Mouse (Mus musculus) midbrain, embryonic 12.5 days (tissue): ENCODE measurements around the gene Cdyl2. TPM values are rescaled to one million over a fixed set of nuclear protein-coding genes. Genes with fewer than 3 reads are reported as not detected.

Experiments used
- ATAC-seq: fragments of 200-750 bp; cut with Nextera tagmentation; 2 replicates; pipeline ENCODE4 v1.8.0; 2017; ENCODE audit warnings: low read depth, moderate TSS enrichment, moderate library complexity; ENCODE audit not compliant: low FRiP score
- H3K27ac ChIP-seq: fragments of 300-500 bp; sonication (generic); replicated peaks from 2 replicates; pipeline ENCODE4 v1.5.1; 2016; ENCODE audit warnings: mild to moderate bottlenecking
- H3K27me3 ChIP-seq: fragments of 300-500 bp; sonication (generic); 2 replicates; pipeline ENCODE4 v1.6.1; 2016; ENCODE audit warnings: mild to moderate bottlenecking
- H3K36me3 ChIP-seq: fragments of 300-500 bp; sonication (generic); 2 replicates; pipeline ENCODE4 v1.6.1; 2016
- H3K4me1 ChIP-seq: fragments of 300-500 bp; sonication (generic); 2 replicates; pipeline ENCODE4 v1.6.1; 2016
- H3K4me2 ChIP-seq: fragments of 300-500 bp; sonication (generic); replicated peaks from 2 replicates; pipeline ENCODE4 v1.6.1; 2016; ENCODE audit warnings: mild to moderate bottlenecking, moderate library complexity
- H3K4me3 ChIP-seq: fragments of 300-500 bp; sonication (generic); 2 replicates; pipeline ENCODE4 v1.5.1; 2016; ENCODE audit warnings: mild to moderate bottlenecking
- H3K9ac ChIP-seq: fragments of 300-500 bp; sonication (generic); replicated peaks from 2 replicates; pipeline ENCODE4 v1.6.1; 2016; ENCODE audit warnings: mild to moderate bottlenecking, moderate library complexity
- H3K9me3 ChIP-seq: fragments of 300-500 bp; sonication (generic); 2 replicates; pipeline ENCODE4 v1.6.1; 2016; ENCODE audit warnings: mild to moderate bottlenecking
- WGBS: fragments of 180-500 bp; shearing (Covaris S2); methylation state at CpG from one replicate; pipeline ENCODE4 v1.1.7; 2016; 5-methylcytosine and 5-hydroxymethylcytosine counted together
- polyA plus RNA-seq: library from polyadenylated mRNA; unstranded; fragments of >200 nt; fragmentation: Nextera tagmentation; extraction: Ambion mirVana; gene quantifications from 2 replicates; pipeline ENCODE4 v1.2.1, GENCODE M21; 2016

Cdyl2 gene
- 5.4 and 6.9 TPM in 2 replicates for polyA plus RNA-seq

- ATAC-seq: peak; percentile 86
- H3K9ac ChIP-seq: peak within 1 kb of the TSS; percentile 76
- H3K9me3 ChIP-seq: 0 out of 2 replicates have a peak, but pooled peaks cover 10% of the 10 kb centered on the region
- H3K4me1 ChIP-seq: peaks cover 7% of the 10 kb centered on the region
- no peaks in the 10 kb centered on the region for H3K36me3 ChIP-seq
- peak within 1 kb of the TSS; percentile 78 for H3K4me2 ChIP-seq
- under 1% methylated on average over 93 of the region's 129 CpGs for WGBS
- peaks cover 26% of the 10 kb centered on the region for H3K27me3 ChIP-seq
- peak within 1 kb of the TSS; percentile 82 for H3K4me3 ChIP-seq
- peak within 1 kb of the TSS; percentile 83 for H3K27ac ChIP-seq
Observed at GRCm38 (mm10) chr8:116732684-116733647, at the start of gene Cdyl2. Gene Cdyl2 (minus strand): TSS chr8:116732991.

GRCm38 (mm10) chr8:116780594-116780993 is 47.8 kb upstream of the Cdyl2 start:
- Histone ChIP-seq H3K27me3 (no peaks in the 10 kb centered on the region), H3K4me1 (no peaks in the 10 kb centered on the region), H3K27ac (no peak overlapping the region), H3K4me3 (no peak overlapping the region), H3K9me3 (no peaks in the 10 kb centered on the region), H3K36me3 (no peaks in the 10 kb centered on the region), H3K9ac (no peak overlapping the region), H3K4me2 (no peak overlapping the region)
- 78% methylated on average over 8 of the region's 8 CpGs for WGBS
- ATAC-seq: no peak

DNA sequence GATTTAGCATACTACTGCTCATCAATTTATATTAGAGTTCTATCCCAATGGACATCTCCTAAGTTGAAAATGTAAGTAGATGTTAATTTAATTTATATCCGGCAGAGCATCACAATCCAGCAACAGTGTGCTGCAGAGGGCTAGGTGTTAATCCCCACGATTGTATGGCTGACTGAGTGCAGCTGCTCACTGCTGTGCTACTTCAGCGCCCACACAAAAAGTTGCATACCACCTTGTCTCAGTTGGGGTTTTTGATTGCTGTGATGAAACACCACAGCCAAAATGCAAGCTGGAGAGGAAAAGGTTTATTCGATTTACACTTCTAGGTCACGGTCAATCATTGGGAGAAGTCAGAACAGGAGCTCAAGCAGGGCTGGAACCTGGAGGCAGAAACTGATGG is 41.4 kb upstream of the Cdyl2 start:
- no peaks in the 10 kb centered on the region for H3K4me1 ChIP-seq
- no peak overlapping the region for H3K4me2 ChIP-seq
- ATAC-seq: no peak
- no peaks in the 10 kb centered on the region for H3K36me3 ChIP-seq
- WGBS: 85% methylated on average over 5 of the region's 5 CpGs
- H3K9me3 ChIP-seq: no peaks in the 10 kb centered on the region
- H3K27me3 ChIP-seq: no peaks in the 10 kb centered on the region
- H3K27ac ChIP-seq: no peak overlapping the region
- H3K9ac ChIP-seq: no peak overlapping the region
- no peak overlapping the region for H3K4me3 ChIP-seq

DNA sequence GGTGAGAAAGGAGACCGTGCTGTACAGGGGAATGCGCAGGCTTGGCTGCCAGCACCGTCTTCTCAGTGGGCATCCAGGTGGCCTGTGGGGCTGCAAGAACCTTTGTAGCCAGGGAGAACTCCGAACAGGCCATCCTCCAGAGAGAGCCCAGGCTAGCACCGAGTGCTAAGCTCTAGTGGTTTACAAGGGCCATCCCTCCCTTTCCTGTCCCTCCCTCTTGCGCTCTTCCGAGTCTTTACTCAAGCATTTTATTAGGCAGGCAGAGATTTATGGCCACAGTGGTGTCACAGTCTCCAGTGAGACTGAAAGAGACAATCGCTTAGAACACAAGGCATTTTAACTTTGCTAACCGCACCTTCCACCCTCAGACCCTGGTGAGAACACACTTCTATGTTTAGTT is 39.9 kb upstream of the Cdyl2 start:
- no peak overlapping the region for H3K4me2 ChIP-seq
- 90% methylated on average over 9 of the region's 9 CpGs for WGBS
- H3K27ac ChIP-seq: no peak overlapping the region
- no peaks in the 10 kb centered on the region for H3K27me3 ChIP-seq
- no peaks in the 10 kb centered on the region for H3K9me3 ChIP-seq
- H3K4me3 ChIP-seq: no peak overlapping the region
- H3K9ac ChIP-seq: no peak overlapping the region
- H3K4me1 ChIP-seq: no peaks in the 10 kb centered on the region
- H3K36me3 ChIP-seq: no peaks in the 10 kb centered on the region
- no peak for ATAC-seq

GRCm38 (mm10) chr8:116771797-116772343 is 39.1 kb upstream of the Cdyl2 start:
- 83% methylated on average over 7 of the region's 7 CpGs for WGBS
- Histone ChIP-seq H3K4me2 (no peak overlapping the region), H3K27me3 (no peaks in the 10 kb centered on the region)

GRCm38 (mm10) chr8:116770756-116771155 is 38.0 kb upstream of the Cdyl2 start:
- H3K4me2 ChIP-seq: no peak overlapping the region
- no peak overlapping the region for H3K27ac ChIP-seq
- H3K27me3 ChIP-seq: no peaks in the 10 kb centered on the region
- H3K4me1 ChIP-seq: no peaks in the 10 kb centered on the region
- H3K4me3 ChIP-seq: no peak overlapping the region
- no peak for ATAC-seq
- H3K9ac ChIP-seq: no peak overlapping the region
- H3K9me3 ChIP-seq: no peaks in the 10 kb centered on the region
- no peaks in the 10 kb centered on the region for H3K36me3 ChIP-seq
- WGBS: 84% methylated on average over 12 of the region's 12 CpGs

More at GRCm38 (mm10) chr8:116771797-116772343, 39.1 kb upstream of the Cdyl2 start:
- H3K9ac ChIP-seq: no peak overlapping the region
- H3K27ac ChIP-seq: no peak overlapping the region
- H3K4me3 ChIP-seq: no peak overlapping the region
- no peaks in the 10 kb centered on the region for H3K36me3 ChIP-seq
- H3K4me1 ChIP-seq: no peaks in the 10 kb centered on the region
- ATAC-seq: no peak
- no peaks in the 10 kb centered on the region for H3K9me3 ChIP-seq

GRCm38 (mm10) chr8:116756174-116756573 is 23.4 kb upstream of the Cdyl2 start:
- Histone ChIP-seq H3K4me1 (no peaks in the 10 kb centered on the region), H3K27ac (no peak overlapping the region), H3K4me3 (no peak overlapping the region), H3K36me3 (no peaks in the 10 kb centered on the region), H3K4me2 (no peak overlapping the region), H3K9ac (no peak overlapping the region), H3K27me3 (no peaks in the 10 kb centered on the region), H3K9me3 (no peaks in the 10 kb centered on the region)
- WGBS: 79% methylated on average over 3 of the region's 3 CpGs
- no peak for ATAC-seq

- H3K4me3 ChIP-seq: no peak overlapping the region
- no peak overlapping the region for H3K4me2 ChIP-seq
- H3K27me3 ChIP-seq: no peaks in the 10 kb centered on the region
- H3K27ac ChIP-seq: no peak overlapping the region
- ATAC-seq: no peak
- H3K9me3 ChIP-seq: no peaks in the 10 kb centered on the region
- no peaks in the 10 kb centered on the region for H3K36me3 ChIP-seq
- no peak overlapping the region for H3K9ac ChIP-seq
- no peaks in the 10 kb centered on the region for H3K4me1 ChIP-seq
- WGBS: 9% methylated on average over 4 of the region's 4 CpGs
Observed at GRCm38 (mm10) chr8:116755557-116755956, 22.8 kb upstream of the Cdyl2 start.

- H3K4me3 ChIP-seq: no peak overlapping the region
- 95% methylated on average over 1 of the region's 1 CpGs for WGBS
- H3K27me3 ChIP-seq: 0 out of 2 replicates have a peak, but pooled peaks cover under 1% of the 10 kb centered on the region
- H3K9ac ChIP-seq: no peak overlapping the region
- H3K4me2 ChIP-seq: no peak overlapping the region
- ATAC-seq: no peak
- H3K27ac ChIP-seq: no peak overlapping the region
- H3K4me1 ChIP-seq: no peaks in the 10 kb centered on the region
- no peaks in the 10 kb centered on the region for H3K36me3 ChIP-seq
- no peaks in the 10 kb centered on the region for H3K9me3 ChIP-seq
Observed at GRCm38 (mm10) chr8:116740726-116741125, 7.9 kb upstream of the Cdyl2 start.

- Histone ChIP-seq H3K9me3 (no peaks in the 10 kb centered on the region), H3K4me3 (no peak overlapping the region), H3K36me3 (no peaks in the 10 kb centered on the region), H3K4me1 (peaks cover 7% of the 10 kb centered on the region), H3K4me2 (no peak overlapping the region), H3K27me3 (peaks cover 26% of the 10 kb centered on the region), H3K27ac (no peak overlapping the region), H3K9ac (no peak overlapping the region)
- ATAC-seq: no peak
- 71% methylated on average over 5 of the region's 5 CpGs for WGBS
Observed at GRCm38 (mm10) chr8:116735306-116735705, 2.5 kb upstream of the Cdyl2 start.

DNA sequence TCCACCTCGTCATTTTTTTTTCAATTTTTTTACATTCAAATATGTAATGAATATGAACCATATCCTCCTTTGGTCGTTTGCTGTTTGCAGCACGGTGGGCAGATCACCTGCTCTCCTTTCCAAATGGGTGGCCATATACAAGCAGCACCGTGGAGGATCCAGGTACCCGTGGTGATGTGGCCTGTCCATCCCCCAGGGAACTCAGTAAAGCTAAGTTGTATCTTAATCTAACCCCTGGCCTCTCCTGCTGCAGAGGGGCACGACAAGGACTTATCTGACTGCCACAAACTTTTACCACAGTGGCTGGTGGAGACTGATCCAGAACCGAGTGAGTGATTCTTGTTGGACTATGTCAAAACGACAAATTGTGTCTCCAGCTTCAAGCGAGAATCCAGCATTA is 1.4 kb upstream of the Cdyl2 start:
- Histone ChIP-seq H3K4me2 (no peak overlapping the region), H3K36me3 (no peaks in the 10 kb centered on the region), H3K27me3 (peaks cover 26% of the 10 kb centered on the region), H3K4me1 (peaks cover 7% of the 10 kb centered on the region), H3K9ac (no peak overlapping the region), H3K9me3 (0 out of 2 replicates have a peak, but pooled peaks cover 4% of the 10 kb centered on the region), H3K4me3 (no peak overlapping the region), H3K27ac (no peak overlapping the region)
- ATAC-seq: no peak
- WGBS: 58% methylated on average over 9 of the region's 9 CpGs

- H3K36me3 ChIP-seq: no peaks in the 10 kb centered on the region
- peak overlapping the region; percentile 78 for H3K4me2 ChIP-seq
- peaks cover 7% of the 10 kb centered on the region for H3K4me1 ChIP-seq
- peak overlapping the region; percentile 82 for H3K4me3 ChIP-seq
- peak overlapping the region; percentile 83; the same call in 1 of the 2 replicates for H3K27ac ChIP-seq
- peaks cover 26% of the 10 kb centered on the region for H3K27me3 ChIP-seq
- 16% methylated on average over 3 of the region's 3 CpGs for WGBS
- ATAC-seq: no peak
- peak overlapping the region; percentile 76 for H3K9ac ChIP-seq
- H3K9me3 ChIP-seq: 0 out of 2 replicates have a peak, but pooled peaks cover 9% of the 10 kb centered on the region
Observed at GRCm38 (mm10) chr8:116733648-116734014, 840 bp upstream of the Cdyl2 start.
